Mouse (Mus musculus) neural tube, embryonic 15.5 days (tissue): ENCODE measurements around the gene Emc3. TPM values are rescaled to one million over a fixed set of nuclear protein-coding genes. Genes with fewer than 3 reads are reported as not detected.

Source experiments
- ATAC-seq: fragments of 200-750 bp; cut with Nextera tagmentation; 2 replicates; pipeline ENCODE4 v1.8.0; 2017; ENCODE audit warnings: mild to moderate bottlenecking, moderate TSS enrichment, moderate library complexity; ENCODE audit not compliant: low FRiP score
- H3K27ac ChIP-seq: fragments of 300-500 bp; sonication (generic); replicated peaks from 2 replicates; pipeline ENCODE4 v1.5.1; 2015; ENCODE audit warnings: mild to moderate bottlenecking, inconsistent platforms
- H3K27me3 ChIP-seq: fragments of 300-500 bp; sonication (generic); replicated peaks from 2 replicates; pipeline ENCODE4 v1.6.1; 2015; ENCODE audit warnings: inconsistent platforms
- H3K36me3 ChIP-seq: fragments of 300-500 bp; sonication (generic); 2 replicates; pipeline ENCODE4 v1.6.1; 2015; ENCODE audit warnings: inconsistent platforms
- H3K4me1 ChIP-seq: fragments of 300-500 bp; sonication (generic); 2 replicates; pipeline ENCODE4 v1.6.1; 2015; ENCODE audit warnings: inconsistent platforms
- H3K4me2 ChIP-seq: fragments of 300-500 bp; sonication (generic); 2 replicates; pipeline ENCODE4 v1.6.1; 2015; ENCODE audit warnings: inconsistent platforms, mild to moderate bottlenecking, moderate library complexity
- H3K4me3 ChIP-seq: fragments of 300-500 bp; sonication (generic); replicated peaks from 2 replicates; pipeline ENCODE4 v1.5.1; 2015; ENCODE audit warnings: mild to moderate bottlenecking, inconsistent platforms
- H3K9ac ChIP-seq: fragments of 300-500 bp; sonication (generic); replicated peaks from 2 replicates; pipeline ENCODE4 v1.6.1; 2015; ENCODE audit warnings: mild to moderate bottlenecking, inconsistent platforms
- H3K9me3 ChIP-seq: fragments of 300-500 bp; sonication (generic); replicated peaks from 2 replicates; pipeline ENCODE4 v1.6.1; 2016; ENCODE audit warnings: inconsistent platforms
- WGBS: fragments of 180-500 bp; shearing (Covaris S2); methylation state at CpG from one replicate; pipeline ENCODE4 v1.1.7; 2015; ENCODE audit warnings: mixed read lengths; 5-methylcytosine and 5-hydroxymethylcytosine counted together
- polyA plus RNA-seq: library from polyadenylated mRNA; unstranded; fragments of >200 nt; fragmentation: Nextera tagmentation; extraction: Ambion mirVana; gene quantifications from 2 replicates; pipeline ENCODE4 v1.2.1, GENCODE M21; 2015

Emc3 gene
- polyA plus RNA-seq, 1 experiment from 2014 or later, result 118 TPM

DNA sequence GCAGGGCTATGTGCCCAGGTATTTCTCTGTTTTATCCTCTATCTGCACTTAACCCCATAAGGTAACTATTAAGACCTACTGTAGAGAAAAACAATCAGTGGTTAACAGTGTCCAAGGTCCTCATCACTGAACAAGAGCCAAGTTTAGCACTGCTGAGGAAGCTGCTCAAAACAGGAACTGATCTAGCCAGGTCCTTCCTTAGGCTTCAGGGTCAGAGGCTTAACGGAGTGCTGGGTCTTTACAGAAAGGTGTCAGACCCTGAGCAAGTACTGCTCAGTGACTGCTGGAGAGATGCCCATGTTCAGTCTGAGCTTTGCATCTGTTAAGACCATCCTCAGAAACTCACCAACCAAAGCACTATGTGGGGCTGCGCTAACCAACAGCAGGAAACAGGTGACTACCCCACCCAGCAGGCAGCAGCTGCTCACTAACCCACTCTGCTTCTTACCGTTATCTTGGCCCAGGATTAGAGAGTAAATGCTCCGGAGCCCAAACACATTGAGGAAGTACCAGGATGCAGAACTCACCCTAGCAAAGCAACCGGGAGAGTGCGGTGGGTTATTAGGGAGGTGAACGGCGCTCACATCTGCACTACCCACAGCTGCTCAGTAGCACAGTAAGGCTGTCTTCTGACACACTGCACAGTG, 13.9 kb downstream of the Emc3 start:
- WGBS, result 96% methylated on average over 8 of the region's 8 CpGs

DNA sequence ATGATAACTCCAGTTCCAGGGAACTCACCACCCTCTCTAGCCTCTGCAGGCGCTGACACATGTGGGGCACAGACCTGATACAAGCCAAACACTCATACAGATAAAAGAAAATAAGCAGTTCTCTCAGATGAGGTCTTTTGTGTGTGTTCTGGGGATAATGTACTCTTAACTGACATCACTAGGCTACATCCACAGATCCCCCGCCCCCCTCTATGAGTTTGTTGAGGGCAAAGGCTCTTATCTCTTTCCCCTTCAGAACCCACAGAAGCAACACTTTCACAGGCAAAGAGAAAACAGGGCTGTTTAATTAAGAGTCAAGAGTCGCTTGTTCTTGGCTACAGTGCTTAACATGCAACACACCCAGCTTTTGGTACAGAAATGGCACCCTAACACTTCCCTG, 16.9 kb downstream of the Emc3 start:
- peaks cover 73% of the 10 kb centered on the region for H3K36me3 ChIP-seq
- H3K4me3 ChIP-seq, result no peak overlapping the region
- no peak overlapping the region for H3K9ac ChIP-seq
- no peaks in the 10 kb centered on the region for H3K27me3 ChIP-seq
- H3K4me1 ChIP-seq, result no peaks in the 10 kb centered on the region
- ATAC-seq, result no peak
- no peak overlapping the region for H3K27ac ChIP-seq
- H3K4me2 ChIP-seq, result no peak overlapping the region
- WGBS, result 99% methylated on average over 3 of the region's 3 CpGs
- no peaks in the 10 kb centered on the region for H3K9me3 ChIP-seq

More for the DNA sequence above, 13.9 kb downstream of the Emc3 start:
- no peak overlapping the region for H3K27ac ChIP-seq
- no peak overlapping the region for H3K9ac ChIP-seq
- H3K4me1 ChIP-seq, result no peaks in the 10 kb centered on the region
- no peak for ATAC-seq
- no peaks in the 10 kb centered on the region for H3K27me3 ChIP-seq
- H3K36me3 ChIP-seq, result peaks cover 92% of the 10 kb centered on the region
- H3K4me3 ChIP-seq, result no peak overlapping the region
- no peak overlapping the region for H3K4me2 ChIP-seq
- H3K9me3 ChIP-seq, result no peaks in the 10 kb centered on the region

DNA sequence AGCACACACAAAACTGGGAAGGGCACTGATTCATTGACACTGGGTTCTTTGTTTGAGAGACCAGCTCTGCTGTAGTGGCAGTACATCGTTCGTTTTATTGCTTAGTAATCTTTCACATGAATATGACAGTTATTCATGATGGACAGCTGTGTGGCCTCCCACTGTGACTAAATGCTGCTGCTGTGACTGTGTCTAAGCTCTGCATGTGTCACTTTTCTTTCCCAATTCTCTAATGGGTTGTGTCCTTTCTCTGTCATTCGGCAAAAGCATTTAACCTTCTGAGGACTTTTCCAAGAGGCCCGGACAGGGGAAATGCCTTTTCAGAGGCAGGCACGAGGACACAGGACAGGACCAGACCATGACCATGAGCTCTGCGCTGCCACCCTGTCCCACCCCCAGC, 17.5 kb downstream of the Emc3 start:
- Histone ChIP-seq H3K27ac (no peak overlapping the region), H3K9ac (no peak overlapping the region), H3K36me3 (peaks cover 67% of the 10 kb centered on the region), H3K4me3 (no peak overlapping the region), H3K27me3 (no peaks in the 10 kb centered on the region), H3K9me3 (no peaks in the 10 kb centered on the region), H3K4me2 (no peak overlapping the region), H3K4me1 (no peaks in the 10 kb centered on the region)
- no peak for ATAC-seq
- 90% methylated on average over 6 of the region's 6 CpGs for WGBS

DNA sequence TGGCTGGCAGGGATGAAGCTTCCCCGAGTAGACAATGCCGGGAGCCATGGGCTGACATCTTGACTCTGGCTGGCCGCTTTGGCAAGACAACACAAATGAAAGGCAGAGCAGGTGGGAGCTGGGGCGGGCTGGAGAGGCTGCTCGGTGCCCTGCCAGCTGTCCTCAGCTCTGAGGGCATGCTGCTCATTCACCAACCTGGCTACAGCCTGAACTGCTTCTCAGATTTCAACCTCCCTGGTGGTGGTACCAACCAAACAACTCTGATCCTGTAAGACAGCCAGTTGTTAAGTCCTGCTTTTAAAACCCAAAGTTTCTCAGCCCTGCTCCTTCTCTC, 22.5 kb downstream of the Emc3 start:
- Histone ChIP-seq H3K9ac (no peak overlapping the region), H3K4me2 (no peak overlapping the region), H3K27me3 (no peaks in the 10 kb centered on the region), H3K9me3 (no peaks in the 10 kb centered on the region), H3K36me3 (peaks cover 16% of the 10 kb centered on the region), H3K27ac (no peak overlapping the region), H3K4me1 (no peaks in the 10 kb centered on the region), H3K4me3 (no peak overlapping the region)
- no peak for ATAC-seq
- 42% methylated on average over 5 of the region's 5 CpGs for WGBS

DNA sequence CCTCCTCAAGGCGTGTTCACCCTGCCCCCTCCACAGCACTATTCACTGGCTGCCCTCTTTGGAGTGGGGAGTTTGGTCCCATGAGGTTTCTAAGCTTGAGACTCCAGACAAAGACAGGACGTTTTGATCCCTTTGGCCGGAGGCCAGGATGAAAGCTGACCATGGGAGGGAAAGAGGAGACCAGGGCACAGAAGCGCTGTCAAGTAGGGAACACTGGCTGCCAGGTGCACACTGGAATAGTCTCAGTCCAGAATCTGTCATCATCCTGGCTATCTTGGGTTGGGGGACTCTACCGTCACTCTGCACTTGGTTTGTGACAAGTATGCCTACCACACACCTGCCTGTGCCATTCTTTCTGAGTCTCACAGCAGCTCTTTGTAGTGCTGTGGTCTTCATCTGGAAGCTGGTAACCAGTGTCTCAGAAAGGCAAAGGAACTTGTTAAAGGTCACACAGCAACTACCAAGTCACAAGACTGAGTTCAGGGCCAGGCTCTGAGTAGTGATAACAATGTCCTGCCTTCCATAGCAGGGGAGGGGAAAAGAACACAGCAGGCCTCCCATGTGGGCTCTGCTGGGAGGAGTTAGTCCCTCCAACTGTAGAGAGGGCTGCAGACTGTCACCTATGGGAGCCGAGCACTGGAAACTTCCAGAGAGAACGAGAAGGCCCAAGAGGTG, 23.0 kb downstream of the Emc3 start:
- 66% methylated on average over 7 of the region's 7 CpGs for WGBS
- Histone ChIP-seq H3K27me3 (no peaks in the 10 kb centered on the region), H3K27ac (no peak overlapping the region), H3K9me3 (no peaks in the 10 kb centered on the region), H3K36me3 (peaks cover 11% of the 10 kb centered on the region; the same call in 1 of the 2 replicates), H3K4me1 (no peaks in the 10 kb centered on the region), H3K4me2 (no peak overlapping the region), H3K9ac (no peak overlapping the region), H3K4me3 (no peak overlapping the region)
- no peak for ATAC-seq

DNA sequence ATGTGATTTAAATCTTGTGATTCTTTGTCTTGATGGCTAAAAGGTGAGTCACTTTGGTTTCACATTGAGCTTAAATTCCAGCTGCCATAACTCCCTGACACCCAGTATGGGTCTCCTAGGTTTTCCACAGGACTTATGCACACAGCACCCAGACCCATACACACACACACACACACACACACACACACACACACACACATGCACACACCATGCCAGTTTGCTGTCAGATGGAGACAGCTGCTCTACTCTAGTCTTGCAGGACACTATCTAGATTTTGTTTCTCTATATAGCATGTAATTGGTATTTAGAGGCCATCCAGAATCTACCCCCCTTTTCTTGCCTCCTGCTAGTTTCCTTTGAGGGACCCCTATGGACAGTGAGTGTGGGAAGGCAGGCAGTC, 24.3 kb downstream of the Emc3 start:
- H3K9me3 ChIP-seq, result no peaks in the 10 kb centered on the region
- peaks cover 4% of the 10 kb centered on the region for H3K4me1 ChIP-seq
- no peak overlapping the region for H3K9ac ChIP-seq
- no peaks in the 10 kb centered on the region for H3K27me3 ChIP-seq
- H3K36me3 ChIP-seq, result 0 out of 2 replicates have a peak, but pooled peaks cover 7% of the 10 kb centered on the region
- no peak for ATAC-seq
- no peak overlapping the region for H3K4me3 ChIP-seq
- H3K27ac ChIP-seq, result no peak overlapping the region
- no peak overlapping the region for H3K4me2 ChIP-seq

DNA sequence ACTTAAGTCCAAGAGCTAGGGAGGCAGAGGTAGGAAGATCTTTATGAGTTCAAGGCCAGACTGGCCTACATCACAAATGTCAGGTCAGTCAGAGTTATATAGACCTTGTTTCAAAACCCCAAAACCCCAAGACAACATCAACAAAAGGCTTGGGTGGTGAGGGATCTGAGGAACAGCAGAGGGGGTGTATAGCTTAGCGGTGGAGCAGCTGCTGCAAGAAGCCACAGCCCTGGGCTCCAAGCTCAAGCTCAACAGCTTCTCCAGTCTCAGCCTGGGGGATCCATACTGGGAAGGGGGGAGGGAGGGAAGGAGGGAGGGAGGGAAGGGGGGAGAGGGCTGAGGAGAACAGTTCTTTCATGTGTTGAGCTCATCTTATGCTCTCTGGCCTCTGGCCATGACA, 25.8 kb downstream of the Emc3 start:
- no peaks in the 10 kb centered on the region for H3K9me3 ChIP-seq
- H3K4me3 ChIP-seq, result no peak overlapping the region
- no peaks in the 10 kb centered on the region for H3K36me3 ChIP-seq
- ATAC-seq, result no peak
- peaks cover 4% of the 10 kb centered on the region for H3K27me3 ChIP-seq
- no peak overlapping the region for H3K9ac ChIP-seq
- no peak overlapping the region for H3K27ac ChIP-seq
- peaks cover 18% of the 10 kb centered on the region for H3K4me1 ChIP-seq
- no peak overlapping the region for H3K4me2 ChIP-seq
- 96% methylated on average over 1 of the region's 1 CpGs for WGBS

DNA sequence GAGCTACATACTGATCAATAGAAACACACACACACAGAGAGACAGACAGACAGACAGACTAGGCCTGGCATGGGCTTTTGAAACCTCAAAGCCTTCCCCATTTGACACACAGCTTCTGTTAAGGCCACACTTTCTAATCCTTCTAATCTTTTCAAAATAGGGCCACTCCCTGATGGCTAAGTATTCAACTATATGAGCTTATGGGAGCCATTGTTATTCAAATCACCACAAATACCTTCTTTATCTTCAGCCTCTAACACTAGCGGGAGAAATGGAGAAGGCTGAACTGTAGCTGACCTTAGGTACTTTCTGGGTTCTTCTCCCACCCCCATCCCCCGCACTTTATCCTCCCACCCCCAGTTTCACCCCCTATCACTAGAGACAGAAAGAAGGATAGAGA, 28.7 kb downstream of the Emc3 start:
- Histone ChIP-seq H3K27ac (0 out of 2 replicates have a peak overlapping the region, but pooled peaks have one; percentile 8), H3K9me3 (no peaks in the 10 kb centered on the region), H3K4me1 (peaks cover 24% of the 10 kb centered on the region), H3K9ac (no peak overlapping the region), H3K27me3 (peaks cover 7% of the 10 kb centered on the region), H3K4me3 (no peak overlapping the region), H3K4me2 (no peak overlapping the region), H3K36me3 (0 out of 2 replicates have a peak, but pooled peaks cover 1% of the 10 kb centered on the region)
- 66% methylated on average over 2 of the region's 2 CpGs for WGBS
- ATAC-seq, result no peak

DNA sequence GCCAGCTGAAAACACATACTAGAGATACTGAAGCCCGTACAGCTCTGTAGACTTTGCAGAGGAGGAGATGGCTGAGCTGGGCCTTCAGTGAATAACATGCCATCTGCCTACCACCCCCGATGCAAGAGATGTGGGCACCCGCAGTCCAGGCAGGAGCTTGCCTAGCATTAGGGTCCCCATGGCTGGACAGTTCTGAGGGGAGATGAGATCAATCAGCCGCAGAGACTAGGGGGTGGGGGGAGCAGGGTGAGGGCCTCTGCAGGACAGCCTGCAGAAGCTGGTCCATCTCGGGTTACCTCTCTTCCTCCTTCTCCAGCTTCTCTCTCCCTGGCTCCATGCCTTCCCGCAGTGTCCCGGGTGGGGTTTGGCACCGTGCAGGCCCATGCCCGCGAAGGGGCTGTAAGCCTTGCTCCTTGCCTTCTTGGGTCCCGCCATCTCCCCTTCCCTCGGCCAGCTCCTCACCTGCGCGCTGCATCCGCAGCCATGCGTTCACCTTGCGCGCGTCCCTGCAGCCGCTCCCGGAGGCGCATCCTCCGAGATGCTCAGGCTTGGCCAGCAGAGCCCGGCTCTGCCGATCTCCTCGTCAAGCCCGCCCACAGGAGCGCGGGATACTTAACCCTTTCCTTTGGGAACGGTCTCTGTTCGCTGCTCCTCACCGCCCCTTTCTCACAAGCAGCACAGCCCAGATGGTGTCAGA, 29.9 kb downstream of the Emc3 start, which contains the start of gene Prrt3:
Gene Prrt3 (minus strand): TSS at position 544 of the 697 bp plus-strand sequence.
- Histone ChIP-seq H3K27me3 (peaks cover 7% of the 10 kb centered on the region), H3K4me2 (peak within 1 kb of the TSS; percentile 63), H3K4me3 (peak within 1 kb of the TSS; percentile 67), H3K4me1 (peaks cover 24% of the 10 kb centered on the region), H3K9ac (peak within 1 kb of the TSS; percentile 77), H3K36me3 (peaks cover 6% of the 10 kb centered on the region; the same call in 1 of the 2 replicates), H3K9me3 (no peaks in the 10 kb centered on the region), H3K27ac (peak within 1 kb of the TSS; percentile 73)
- 2% methylated on average over 32 of the region's 32 CpGs for WGBS
- peak; percentile 91 for ATAC-seq

DNA sequence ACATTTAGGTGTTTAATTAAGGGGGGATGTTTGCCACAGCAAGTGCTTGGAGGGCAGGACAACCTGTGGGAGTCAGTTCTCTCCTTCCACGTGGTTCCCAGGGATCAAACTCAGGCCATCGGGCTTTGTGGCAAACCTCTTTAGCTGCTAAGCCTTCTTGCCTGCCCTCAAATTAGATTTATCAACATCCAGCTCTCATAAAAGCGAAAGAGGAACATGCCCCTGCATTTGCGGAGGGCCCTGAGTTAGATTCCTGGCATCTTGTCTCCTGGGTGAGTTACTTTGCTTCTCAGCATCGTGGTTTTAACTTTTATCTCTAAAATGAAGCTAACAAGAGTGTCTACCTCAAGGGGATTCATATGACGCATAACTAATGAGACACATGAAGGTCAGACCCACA, 32.1 kb downstream of the Emc3 start:
- ATAC-seq, result no peak
- H3K27ac ChIP-seq, result no peak overlapping the region
- 79% methylated on average over 6 of the region's 6 CpGs for WGBS

DNA sequence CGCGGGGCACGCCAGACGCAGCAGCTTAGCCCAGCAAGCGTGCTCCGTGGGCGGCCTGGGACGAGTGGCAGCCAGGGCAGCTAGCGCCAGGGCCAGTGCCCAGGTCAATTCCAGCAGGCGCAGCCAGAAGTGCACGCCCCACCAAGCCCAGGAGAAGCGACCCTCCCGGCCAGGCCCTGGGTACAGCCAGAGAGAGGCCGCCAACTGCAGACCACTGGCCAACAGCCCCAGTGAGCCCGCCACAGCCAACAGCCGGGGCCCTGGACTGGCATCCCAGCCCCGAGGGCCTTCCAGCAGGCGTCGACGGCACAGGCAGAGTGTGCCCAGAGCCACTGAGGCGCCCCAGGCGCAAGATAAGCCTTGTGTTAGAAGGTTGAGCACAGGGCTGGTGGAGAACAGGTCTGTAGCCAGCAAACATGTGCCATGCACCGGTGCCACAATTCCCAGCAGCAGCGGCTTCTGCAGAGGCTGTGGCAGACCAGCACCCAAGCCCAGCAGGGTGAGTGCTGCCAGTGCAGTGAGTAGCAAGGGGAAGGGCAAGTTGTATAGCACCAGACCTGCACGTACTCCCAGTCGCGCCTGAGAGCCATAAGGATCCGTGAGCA, 36.3 kb downstream of the Emc3 start:
- H3K9me3 ChIP-seq, result no peaks in the 10 kb centered on the region
- peak overlapping the region; percentile 37; the same call in 1 of the 2 replicates for H3K4me3 ChIP-seq
- H3K27me3 ChIP-seq, result peaks cover 10% of the 10 kb centered on the region
- peaks cover 34% of the 10 kb centered on the region for H3K36me3 ChIP-seq
- H3K4me1 ChIP-seq, result peaks cover 20% of the 10 kb centered on the region
- H3K9ac ChIP-seq, result no peak overlapping the region
- H3K27ac ChIP-seq, result 0 out of 2 replicates have a peak overlapping the region, but pooled peaks have one; percentile 29
- peak; percentile 23; the same call in 1 of the 2 replicates for ATAC-seq
- H3K4me2 ChIP-seq, result peak overlapping the region; percentile 58
- 53% methylated on average over 28 of the region's 28 CpGs for WGBS

More for the DNA sequence above, 32.1 kb downstream of the Emc3 start:
- H3K27me3 ChIP-seq, result peaks cover 17% of the 10 kb centered on the region
- peaks cover 38% of the 10 kb centered on the region for H3K4me1 ChIP-seq
- H3K9me3 ChIP-seq, result no peaks in the 10 kb centered on the region
- H3K4me2 ChIP-seq, result no peak overlapping the region
- H3K36me3 ChIP-seq, result peaks cover 8% of the 10 kb centered on the region; the same call in 1 of the 2 replicates
- no peak overlapping the region for H3K9ac ChIP-seq
- H3K4me3 ChIP-seq, result no peak overlapping the region
